Mouse (Mus musculus) hindbrain, postnatal 0 days (tissue): ENCODE results near the gene Eif2b4. TPM values are rescaled to one million over a fixed set of nuclear protein-coding genes. Genes with fewer than 3 reads are reported as not detected.

Experiments
- ATAC-seq: fragments of 200-750 bp; cut with Nextera tagmentation; 2 replicates; pipeline ENCODE4 v1.8.0; 2017; ENCODE audit warnings: mild to moderate bottlenecking, moderate TSS enrichment, moderate library complexity
- DNase-seq: peaks from one replicate; pipeline ENCODE4 v3.0.0-alpha.2; 2015; ENCODE audit warnings: low spot score
- H3K27ac ChIP-seq: fragments of 300-500 bp; sonication (generic); 2 replicates; pipeline ENCODE4 v1.5.1; 2014; ENCODE audit warnings: mild to moderate bottlenecking
- H3K27me3 ChIP-seq: fragments of 300-500 bp; sonication (generic); 2 replicates; pipeline ENCODE4 v1.6.1; 2014; ENCODE audit warnings: low read length, mixed read lengths; ENCODE audit not compliant: insufficient read depth
- H3K36me3 ChIP-seq: fragments of 300-500 bp; sonication (generic); 2 replicates; pipeline ENCODE4 v1.6.1; 2014; ENCODE audit warnings: low read length, mixed read lengths; ENCODE audit not compliant: insufficient read depth
- H3K4me1 ChIP-seq: fragments of 300-500 bp; sonication (generic); 2 replicates; pipeline ENCODE4 v1.6.1; 2014; ENCODE audit warnings: antibody characterized with exemption, low read length, mixed read lengths; ENCODE audit not compliant: insufficient read depth
- H3K4me2 ChIP-seq: fragments of 300-500 bp; sonication (generic); 2 replicates; pipeline ENCODE4 v1.6.1; 2014; ENCODE audit warnings: low read depth, mild to moderate bottlenecking, low read length, moderate library complexity, mixed read lengths
- H3K4me3 ChIP-seq: fragments of 300-500 bp; sonication (generic); 2 replicates; pipeline ENCODE4 v1.5.1; 2014; ENCODE audit warnings: low read length
- H3K9ac ChIP-seq: fragments of 300-500 bp; sonication (generic); replicated peaks from 2 replicates; pipeline ENCODE4 v1.6.1; 2014; ENCODE audit warnings: mild to moderate bottlenecking, low read length, moderate library complexity, mixed read lengths
- H3K9me3 ChIP-seq: fragments of 300-500 bp; sonication (generic); 2 replicates; pipeline ENCODE4 v1.6.1; 2016; ENCODE audit warnings: low read length, mixed read lengths
- CTCF ChIP-seq: IDR thresholded peaks from 2 replicates; pipeline ENCODE4 v1.5.1; 2016; ENCODE audit warnings: antibody characterized with exemption, control low read depth, low read depth
- WGBS: fragments of 180-500 bp; shearing (Covaris S2); extraction: QIAGEN DNeasy Blood & Tissue Kit; methylation state at CpG from one replicate; pipeline ENCODE4 v1.1.7; 2014; 5-methylcytosine and 5-hydroxymethylcytosine counted together
- polyA plus RNA-seq: library from polyadenylated mRNA; unstranded; fragments of >200 nt; fragmentation: Nextera tagmentation; extraction: Ambion mirVana; gene quantifications from 2 replicates; pipeline ENCODE4 v1.2.1, GENCODE M21; 2015
- total RNA-seq: library from RNA; depleted of rRNA; stranded (reverse); fragments of >200 nt; gene quantifications from 2 replicates; pipeline ENCODE4 v1.2.3, GENCODE M21; 2014; rRNA removed

Eif2b4 gene
- total RNA-seq: 28.3 and 31.7 TPM in 2 replicates
- 78.1 and 83.9 TPM in 2 replicates for polyA plus RNA-seq

DNA sequence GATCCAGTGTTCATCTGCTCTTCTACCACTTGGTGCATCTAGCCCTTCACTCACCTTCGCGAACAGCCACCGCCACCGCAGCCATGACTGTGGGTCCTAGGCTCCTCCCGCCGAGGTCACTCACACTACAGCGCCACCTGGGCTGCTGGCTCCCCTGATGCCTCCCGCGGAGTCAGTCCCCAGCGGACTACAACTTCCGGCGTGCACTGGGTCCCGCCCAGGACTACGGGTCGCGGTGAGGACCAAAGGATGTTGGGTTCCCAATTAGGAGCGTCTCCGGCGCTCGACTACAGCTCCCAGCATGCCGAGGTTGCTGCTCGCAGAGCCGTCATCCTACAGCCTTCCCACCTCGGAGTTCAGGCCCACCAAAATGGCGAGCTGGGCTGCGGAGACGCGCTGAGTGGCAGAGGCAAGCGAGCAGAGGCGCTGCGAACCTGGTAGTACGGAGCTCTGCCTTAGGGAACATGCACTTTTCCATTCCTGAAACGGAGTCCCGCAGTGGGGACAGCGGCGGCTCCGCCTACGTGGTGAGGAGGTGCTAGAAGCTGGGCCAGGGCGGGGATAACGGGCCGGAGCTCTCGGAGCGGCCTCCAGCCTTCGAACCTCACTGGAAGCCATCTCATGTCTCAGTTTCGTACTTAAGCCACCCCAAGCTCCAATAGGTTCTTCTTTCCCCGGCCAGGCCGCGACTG lies at the start of gene Eif2b4, which contains the start of gene Snx17:
Eif2b4 (minus strand) TSS at position 492 of the 692 bp plus-strand sequence.
Snx17 (plus strand) TSS at position 289 of the 692 bp plus-strand sequence.
- Histone ChIP-seq H3K4me3 (peak within 1 kb of the TSS; percentile 70), H3K27me3 (no peaks in the 10 kb centered on the region), H3K4me2 (peak within 1 kb of the TSS; percentile 94), H3K4me1 (peaks cover 13% of the 10 kb centered on the region), H3K9ac (peak within 1 kb of the TSS; percentile 83), H3K36me3 (peaks cover 66% of the 10 kb centered on the region), H3K27ac (peak within 1 kb of the TSS; percentile 87), H3K9me3 (no peaks in the 10 kb centered on the region)
- under 1% methylated on average over 48 of the region's 48 CpGs for WGBS
- peak; percentile 97 for ATAC-seq
- peak; percentile 73 for TF ChIP-seq CTCF
- DNase-seq: peak; percentile 99

DNA sequence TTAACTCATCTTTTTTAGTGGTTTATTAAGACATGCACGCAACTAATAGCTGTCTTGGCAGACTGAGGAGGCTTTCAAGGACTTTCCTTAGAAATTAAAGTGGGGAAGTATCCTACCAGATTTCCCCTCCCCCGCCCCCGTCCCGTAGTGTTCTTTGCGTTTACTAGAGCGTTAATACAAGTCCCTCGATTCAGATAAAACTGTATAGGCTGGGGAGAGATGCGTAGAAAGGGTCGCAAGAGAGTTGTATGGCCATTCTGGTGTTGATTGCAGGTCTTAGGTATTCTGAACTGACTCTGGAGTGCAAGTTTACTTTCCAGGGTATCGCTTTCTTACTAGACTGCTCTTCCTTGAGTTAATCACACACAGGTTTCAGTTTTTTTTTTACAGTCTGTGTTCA lies 49.0 kb upstream of the Eif2b4 start:
- H3K9ac ChIP-seq: peak overlapping the region; percentile 95; the same call in 1 of the 2 replicates
- peak overlapping the region; percentile 88 for H3K4me3 ChIP-seq
- peaks cover 5% of the 10 kb centered on the region; the same call in 1 of the 2 replicates for H3K4me1 ChIP-seq
- TF ChIP-seq CTCF: no peak
- ATAC-seq (no peak), DNase-seq (no peak)
- H3K4me2 ChIP-seq: peak overlapping the region; percentile 93
- 22% methylated on average over 10 of the region's 10 CpGs for WGBS
- H3K36me3 ChIP-seq: peaks cover 31% of the 10 kb centered on the region
- no peaks in the 10 kb centered on the region for H3K27me3 ChIP-seq
- H3K9me3 ChIP-seq: no peaks in the 10 kb centered on the region
- H3K27ac ChIP-seq: no peak overlapping the region

DNA sequence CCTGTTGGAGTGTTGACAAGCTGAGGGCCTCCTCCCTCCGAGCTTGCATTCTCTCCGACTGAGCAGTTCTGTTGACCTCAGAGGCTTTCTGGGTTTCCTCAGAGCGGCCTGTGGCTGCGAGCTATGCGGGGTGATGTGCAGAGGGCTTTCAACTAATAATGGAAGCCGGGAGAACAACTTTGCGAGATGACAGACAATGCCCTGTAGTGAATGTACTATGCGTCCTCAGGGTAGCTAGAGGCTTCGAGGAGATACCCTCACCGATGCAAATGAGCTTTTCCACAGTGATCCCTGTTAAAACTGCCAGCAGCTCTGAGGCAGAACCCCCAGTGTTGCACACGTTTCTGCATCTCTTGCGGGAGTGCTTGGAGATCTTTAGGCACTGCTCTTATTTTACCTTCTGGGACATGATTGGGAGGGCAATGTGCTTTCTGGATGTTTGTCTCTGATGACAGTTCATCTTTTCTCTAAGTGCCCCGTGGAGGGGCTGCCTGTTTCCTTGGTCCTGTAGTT lies 48.3 kb upstream of the Eif2b4 start:
- H3K9ac ChIP-seq: peak overlapping the region; percentile 95
- H3K9me3 ChIP-seq: 0 out of 2 replicates have a peak, but pooled peaks cover 1% of the 10 kb centered on the region
- peaks cover 26% of the 10 kb centered on the region for H3K36me3 ChIP-seq
- DNase-seq: peak; percentile 10
- no peaks in the 10 kb centered on the region for H3K27me3 ChIP-seq
- H3K27ac ChIP-seq: peak overlapping the region; percentile 95
- no peak for TF ChIP-seq CTCF
- ATAC-seq: no peak
- WGBS: 0% methylated on average over 13 of the region's 13 CpGs
- H3K4me3 ChIP-seq: peak overlapping the region; percentile 88
- peak overlapping the region; percentile 93 for H3K4me2 ChIP-seq
- peaks cover 5% of the 10 kb centered on the region; the same call in 1 of the 2 replicates for H3K4me1 ChIP-seq

DNA sequence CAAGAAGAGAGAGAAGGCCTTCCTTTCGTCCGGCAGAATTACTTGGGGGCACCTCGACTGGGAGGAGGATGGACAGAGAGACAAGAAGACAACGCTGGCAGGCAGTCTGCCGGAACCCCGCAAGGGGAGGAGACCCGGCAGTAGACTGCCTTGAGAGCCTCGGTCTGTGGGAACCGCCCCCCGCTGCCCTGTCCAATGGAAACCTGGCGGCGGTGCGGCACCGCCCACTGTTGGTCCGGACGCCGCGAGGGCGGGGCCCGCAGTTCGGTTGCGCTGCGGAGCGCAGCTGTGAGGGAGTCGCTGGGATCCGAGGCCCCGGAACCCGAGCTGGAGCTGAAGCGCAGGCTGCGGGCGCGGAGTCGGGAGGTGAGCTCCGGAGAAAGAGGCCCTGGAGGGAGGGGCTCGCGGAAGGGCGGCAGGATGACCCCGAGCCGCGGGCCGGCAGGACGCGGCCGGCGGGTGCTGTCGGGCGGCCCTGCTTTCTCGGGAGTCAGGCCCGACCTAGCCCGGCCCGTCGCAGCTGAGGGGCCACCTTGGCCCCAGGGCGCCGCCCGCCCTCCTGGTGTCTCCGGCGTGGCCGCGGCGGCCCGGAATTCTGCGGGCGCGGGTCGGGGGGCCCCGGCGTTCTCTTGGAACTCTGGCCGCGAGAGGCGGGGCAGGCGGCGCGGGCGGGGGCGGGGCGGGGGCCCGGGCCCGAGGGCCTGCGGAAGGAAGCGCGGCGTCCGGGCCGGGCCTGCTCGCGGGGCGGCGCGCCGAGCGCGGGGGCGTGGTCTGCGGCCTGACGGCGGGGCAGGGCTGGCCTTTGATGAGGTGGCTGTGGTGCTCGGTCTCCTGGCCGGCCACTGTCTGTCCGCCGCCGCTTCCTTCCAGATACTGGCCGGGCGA lies 47.6 kb upstream of the Eif2b4 start, which contains the start of the genes Nrbp1 and Gm9970:
Nrbp1 (plus strand) TSS at position 228 of the 885 bp plus-strand sequence.
Gm9970 (minus strand) TSS at position 596 of the 885 bp plus-strand sequence.
- Histone ChIP-seq H3K27me3 (no peaks in the 10 kb centered on the region), H3K36me3 (peaks cover 19% of the 10 kb centered on the region), H3K9ac (peak within 1 kb of the TSS; percentile 95), H3K4me3 (peak within 1 kb of the TSS; percentile 88), H3K27ac (peak within 1 kb of the TSS; percentile 95), H3K9me3 (0 out of 2 replicates have a peak, but pooled peaks cover 2% of the 10 kb centered on the region), H3K4me1 (peaks cover 5% of the 10 kb centered on the region; the same call in 1 of the 2 replicates), H3K4me2 (peak within 1 kb of the TSS; percentile 93)
- no peak for TF ChIP-seq CTCF
- ATAC-seq: peak; percentile 98
- under 1% methylated on average over 68 of the region's 103 CpGs for whole genome bisulfite sequencing
- peak; percentile 98 for DNase-seq

DNA sequence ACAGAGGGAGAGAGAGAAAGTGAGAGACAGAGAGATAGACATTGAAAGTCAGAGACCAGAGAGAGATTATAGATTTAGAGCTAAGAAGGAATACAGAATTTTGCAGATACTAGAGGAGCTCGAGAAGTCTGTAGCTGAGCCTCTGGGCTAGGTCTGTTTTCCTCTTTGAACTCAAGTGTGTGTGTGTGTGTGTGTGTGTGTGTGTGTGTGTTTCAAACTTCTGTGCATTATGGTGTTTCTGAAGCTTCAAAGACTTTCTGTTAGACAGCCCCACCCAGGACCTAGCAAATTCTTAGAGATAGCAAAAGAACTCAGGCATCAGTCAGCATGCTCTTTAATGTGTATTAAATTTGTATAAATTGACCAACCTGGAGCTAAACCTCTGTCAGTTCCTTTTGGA lies 33.4 kb upstream of the Eif2b4 start:
- 88% methylated on average over 1 of the region's 1 CpGs for WGBS
- ATAC-seq (no peak), DNase-seq (no peak)
- H3K4me1 ChIP-seq: no peaks in the 10 kb centered on the region
- H3K9me3 ChIP-seq: no peaks in the 10 kb centered on the region
- TF ChIP-seq CTCF: no peak
- no peak overlapping the region for H3K9ac ChIP-seq
- H3K27ac ChIP-seq: no peak overlapping the region
- H3K4me2 ChIP-seq: no peak overlapping the region
- H3K36me3 ChIP-seq: no peaks in the 10 kb centered on the region
- H3K4me3 ChIP-seq: no peak overlapping the region
- H3K27me3 ChIP-seq: no peaks in the 10 kb centered on the region

DNA sequence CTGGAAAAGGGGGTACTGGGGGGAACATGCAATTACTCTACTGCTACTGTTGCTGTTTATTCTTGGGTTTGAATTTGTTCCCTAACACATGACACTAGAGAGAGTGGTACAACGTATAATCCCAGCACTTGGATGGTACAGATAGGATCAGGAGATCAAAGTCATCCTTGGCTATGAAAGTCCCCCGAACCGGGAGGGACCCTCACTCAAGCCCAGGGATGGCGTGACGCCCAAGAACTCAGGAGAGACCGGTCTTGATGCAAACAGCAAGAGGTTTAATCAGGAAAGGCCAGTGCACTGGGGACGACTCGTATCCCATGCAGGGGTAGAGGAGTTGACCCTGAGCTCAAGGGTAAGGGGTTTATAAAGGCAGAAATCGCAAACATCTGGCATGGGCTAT lies 29.5 kb upstream of the Eif2b4 start:
- H3K9ac ChIP-seq: no peak overlapping the region
- no peak for ATAC-seq
- H3K4me1 ChIP-seq: no peaks in the 10 kb centered on the region
- H3K4me3 ChIP-seq: no peak overlapping the region
- H3K9me3 ChIP-seq: no peaks in the 10 kb centered on the region
- H3K27ac ChIP-seq: no peak overlapping the region
- no peaks in the 10 kb centered on the region for H3K36me3 ChIP-seq
- 92% methylated on average over 9 of the region's 9 CpGs for WGBS
- TF ChIP-seq CTCF: no peak
- no peak for DNase-seq
- no peaks in the 10 kb centered on the region for H3K27me3 ChIP-seq
- H3K4me2 ChIP-seq: no peak overlapping the region
